Mouse (Mus musculus) heart, adult 11 months (tissue): ENCODE data around the gene Hltf.

Source experiments
- DNase-seq: peaks from one replicate; pipeline ENCODE4 v3.0.0; 2022

The Hltf gene

GRCm38 (mm10) chr3:20147647-20148046 is 90.0 kb downstream of the Hltf start:
- peak; percentile 74 for DNase-seq

GRCm38 (mm10) chr3:20150511-20150910 is 92.9 kb downstream of the Hltf start:
- peak; percentile 43 for DNase-seq

DNA sequence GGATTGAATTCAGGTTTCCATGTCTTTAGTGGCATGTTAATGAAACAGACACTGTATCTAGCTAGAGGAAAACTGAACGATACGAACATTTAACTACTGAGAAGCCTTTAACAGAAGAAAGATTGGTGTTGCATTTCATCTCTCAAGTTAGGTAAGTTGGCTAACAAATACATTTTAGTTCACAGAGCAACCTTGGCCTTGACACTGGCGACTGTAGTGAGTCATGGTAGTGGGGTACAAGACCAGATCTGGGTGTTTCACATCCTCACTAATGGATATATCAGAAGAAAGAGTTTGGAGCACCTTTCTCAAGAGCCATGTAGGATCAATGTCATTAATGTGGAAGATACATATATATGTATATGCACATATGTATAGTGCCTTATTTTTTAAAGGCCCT is 94.0 kb downstream of the Hltf start:
- DNase-seq: peak; percentile 39

DNA sequence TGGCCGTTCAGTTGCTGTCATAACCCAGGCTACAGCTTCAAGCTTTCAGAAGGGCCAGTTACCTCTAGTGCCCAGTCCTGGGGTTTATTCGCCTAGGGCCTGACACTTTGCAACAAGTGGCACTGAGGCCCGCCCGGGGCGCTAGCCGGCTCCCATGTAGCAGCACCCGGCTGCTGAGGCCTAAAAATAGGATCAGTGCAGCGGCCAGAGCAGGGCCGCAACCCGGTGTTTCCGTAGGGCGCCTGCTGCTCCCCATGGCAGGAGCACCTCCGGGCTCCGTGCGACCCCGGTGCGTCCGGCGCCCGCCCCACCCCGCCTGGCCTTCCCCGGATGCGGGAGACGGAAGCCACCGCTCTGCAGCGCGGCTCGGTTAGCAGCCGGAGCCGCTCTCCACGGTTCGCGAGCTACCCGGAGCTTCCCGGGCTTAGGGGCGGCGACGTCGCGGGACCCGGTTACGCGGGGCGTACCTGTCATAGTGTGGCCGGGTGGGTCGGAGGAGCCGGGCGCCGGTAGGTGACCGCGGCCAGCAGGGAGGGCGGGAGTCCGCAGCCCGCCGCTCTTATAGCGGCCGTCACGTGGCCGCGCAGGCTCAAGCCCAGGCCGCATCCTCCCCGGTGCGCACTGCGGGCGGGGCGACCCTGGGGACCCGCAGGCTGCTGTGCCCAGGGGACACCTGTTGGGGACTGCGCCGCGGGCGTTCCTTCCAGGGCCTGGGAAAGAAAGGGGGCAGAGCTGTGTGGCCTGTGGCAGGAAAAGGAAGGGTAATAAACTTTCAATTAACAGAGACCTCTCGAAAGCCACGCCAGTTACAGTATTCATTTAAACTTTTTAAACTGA is 97.1 kb downstream of the Hltf start, which contains the start of gene Gyg:
Gene Gyg (minus strand): TSS at position 787 of the 837 bp plus-strand sequence.
- peak; percentile 98 for DNase-seq

DNA sequence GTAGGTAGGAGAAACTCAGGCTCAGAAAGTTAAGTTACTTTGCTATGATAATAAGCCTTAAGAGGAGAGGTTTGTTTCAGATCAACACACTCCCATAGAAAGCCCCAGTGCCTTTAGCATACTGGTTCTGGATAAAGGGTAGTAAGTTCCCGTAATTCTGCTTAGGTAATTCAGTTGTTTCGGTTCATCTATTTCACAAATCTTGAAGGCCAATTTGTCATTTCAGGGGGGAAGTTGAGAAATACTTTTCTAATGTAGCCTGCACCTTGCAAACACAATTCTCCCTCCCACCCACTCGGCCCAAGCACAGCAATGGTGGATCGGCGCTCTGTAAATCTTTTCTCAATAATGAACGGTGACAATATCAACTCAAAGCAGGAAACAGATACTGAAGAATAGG is 97.9 kb downstream of the Hltf start:
- DNase-seq: peak; percentile 82

GRCm38 (mm10) chr3:20167487-20167886 is 109.9 kb downstream of the Hltf start:
- no peak for DNase-seq
